Mouse (Mus musculus) retina, embryonic 14.5 days (tissue): ENCODE measurements around the gene Pik3c2g.
A peak's percentile ranks its signal among the peaks of the same experiment; 100 is the strongest.

Experiments
- DNase-seq: peaks from one replicate; pipeline ENCODE4 v3.0.0-alpha.2; 2015; ENCODE audit warnings: low spot score

Pik3c2g gene

DNA sequence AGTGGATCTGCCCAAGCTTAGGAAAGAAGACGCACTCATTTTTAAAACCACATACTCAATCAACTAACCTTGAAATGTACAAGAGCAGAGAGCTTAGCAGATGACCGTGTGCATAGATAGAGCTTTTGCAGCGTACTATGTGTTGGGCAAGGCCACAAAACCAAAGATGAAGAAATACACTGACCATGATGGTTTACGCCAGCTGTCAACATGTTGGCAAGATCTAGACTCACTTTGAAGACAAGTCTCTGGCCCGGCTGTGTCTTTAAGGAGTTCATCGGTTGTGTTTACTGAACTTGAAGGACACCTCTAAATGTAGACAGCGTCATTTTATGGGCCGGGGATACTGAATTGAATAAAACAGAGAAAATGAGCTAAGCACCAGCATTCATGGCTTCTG lies 254.3 kb downstream of the Pik3c2g start:
- no peak for DNase-seq

DNA sequence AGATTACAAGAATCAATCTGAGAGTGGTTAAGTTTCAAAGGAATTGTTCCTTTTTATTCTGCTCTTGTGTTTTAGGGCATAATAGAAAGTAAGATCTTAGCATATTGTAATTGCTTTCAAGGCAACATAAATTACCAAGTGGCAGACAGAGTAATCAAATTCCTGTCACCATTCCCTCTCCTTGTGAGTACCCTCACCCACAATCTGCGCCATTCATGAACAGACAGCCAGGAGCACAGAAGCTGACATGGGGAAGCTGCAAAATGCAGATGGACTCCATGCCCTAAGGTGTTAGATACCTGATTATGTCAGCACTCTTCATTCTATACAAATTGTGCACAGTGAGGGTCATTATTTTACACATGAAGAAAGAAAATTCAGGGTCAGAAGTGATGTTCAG lies 255.6 kb downstream of the Pik3c2g start:
- no peak for DNase-seq

DNA sequence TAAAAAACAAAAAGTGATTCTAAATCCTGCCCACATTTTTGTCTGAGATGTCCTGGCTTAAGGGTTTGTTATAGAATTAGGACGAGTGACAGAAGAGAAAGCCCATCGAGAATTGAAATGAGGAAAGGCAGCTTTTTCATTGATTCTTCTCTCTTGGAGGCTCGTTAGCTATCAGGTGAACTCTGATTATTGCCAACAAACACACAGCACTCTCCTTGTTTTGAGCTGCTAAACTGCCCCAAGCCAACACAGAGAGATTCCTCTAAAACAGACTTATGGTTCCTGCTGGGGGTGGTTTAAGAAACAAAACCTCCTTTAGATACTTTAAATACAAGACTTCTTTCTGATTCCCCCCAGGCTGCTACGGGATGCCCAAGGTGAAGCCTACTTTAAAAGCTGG lies 256.5 kb downstream of the Pik3c2g start:
- no peak for DNase-seq

DNA sequence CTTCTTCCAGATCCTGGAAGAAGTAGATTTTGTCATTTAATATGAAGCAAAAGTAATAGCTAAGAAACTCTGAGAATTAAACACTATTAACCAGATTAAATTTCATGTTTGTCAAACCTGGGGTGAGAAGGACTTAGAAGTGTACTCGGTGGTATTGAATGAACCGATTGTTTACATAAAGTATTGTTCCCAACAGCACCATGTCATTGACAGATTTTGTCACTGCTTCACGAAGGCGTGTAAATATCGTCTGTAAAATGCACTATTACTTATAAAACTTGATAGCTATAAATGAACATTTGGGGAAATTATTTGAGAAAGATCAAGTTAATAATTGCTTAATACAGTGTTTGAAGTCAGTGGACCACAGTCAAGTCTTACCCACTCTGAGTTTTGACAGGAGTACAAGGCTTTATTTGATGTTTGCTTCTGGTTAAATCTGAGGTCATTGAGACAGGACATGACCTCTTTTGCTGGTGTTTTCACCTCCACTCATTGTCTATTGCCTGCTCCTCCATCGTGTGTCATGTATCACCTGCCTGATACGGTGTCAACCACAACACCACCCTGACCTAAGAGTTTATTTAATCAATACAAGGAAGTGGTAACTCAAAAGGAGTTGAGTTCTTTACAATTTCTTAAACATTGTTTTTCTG lies 260.0 kb downstream of the Pik3c2g start:
- no peak for DNase-seq

DNA sequence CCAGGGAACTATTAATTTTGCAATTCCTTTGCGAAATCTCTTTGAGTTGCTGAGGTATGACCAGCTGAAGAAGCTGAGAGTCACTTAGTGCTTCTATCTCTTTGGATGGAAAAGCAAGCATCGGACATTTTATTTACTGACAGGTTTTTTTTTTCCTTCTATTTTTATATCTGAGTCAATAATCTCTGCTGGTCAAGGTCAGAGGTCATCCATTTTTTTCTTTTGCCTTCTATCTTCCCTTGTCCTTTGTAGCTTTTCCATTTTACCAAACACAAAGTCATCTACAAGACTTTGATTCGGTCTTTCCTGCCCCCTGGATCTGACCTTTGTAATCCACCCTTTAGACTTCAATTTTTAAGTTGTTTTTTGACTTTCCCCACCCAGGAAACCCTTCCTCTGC lies 262.9 kb downstream of the Pik3c2g start:
- DNase-seq, result no peak

DNA sequence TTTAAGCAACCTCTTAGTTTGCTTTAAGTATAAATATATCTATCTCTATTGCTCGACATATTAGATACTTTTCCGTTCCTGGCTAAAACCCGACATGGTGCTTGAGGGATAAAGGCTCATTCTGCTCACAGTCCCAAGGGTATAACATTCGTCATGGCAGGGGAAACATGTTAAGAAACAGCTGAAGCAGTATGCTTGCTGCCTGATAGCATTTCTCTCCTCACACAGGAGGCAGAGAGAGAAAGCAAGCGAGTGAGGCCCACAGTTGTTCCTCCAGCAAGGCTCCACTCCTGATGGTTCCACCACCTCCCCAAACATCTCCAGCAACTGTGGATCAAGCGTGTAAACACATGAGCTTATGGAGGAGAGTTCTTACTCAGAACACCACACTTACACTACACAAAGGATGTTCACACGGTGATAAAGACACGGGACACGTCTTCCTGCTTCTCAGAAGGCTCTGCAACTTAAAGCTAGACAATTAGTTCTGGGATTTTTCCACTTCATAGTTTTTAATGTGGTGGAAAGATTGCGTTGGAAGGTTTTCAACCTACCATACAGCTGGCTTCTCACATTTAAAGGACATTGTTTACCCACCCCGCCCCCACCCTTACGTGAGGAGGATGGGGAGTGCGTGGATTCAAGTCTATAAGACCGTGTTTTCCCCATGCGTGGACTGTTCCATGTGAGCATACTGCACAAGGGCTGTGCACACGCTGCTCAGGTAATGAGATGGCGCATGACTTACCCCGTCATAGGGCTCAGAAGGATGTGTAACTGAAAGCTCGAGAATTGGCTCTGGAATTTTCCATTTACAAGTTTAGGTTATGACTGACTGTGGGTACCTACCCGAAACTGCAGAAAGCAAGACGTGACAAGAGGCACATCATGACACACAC lies 264.9 kb downstream of the Pik3c2g start:
- no peak for DNase-seq

DNA sequence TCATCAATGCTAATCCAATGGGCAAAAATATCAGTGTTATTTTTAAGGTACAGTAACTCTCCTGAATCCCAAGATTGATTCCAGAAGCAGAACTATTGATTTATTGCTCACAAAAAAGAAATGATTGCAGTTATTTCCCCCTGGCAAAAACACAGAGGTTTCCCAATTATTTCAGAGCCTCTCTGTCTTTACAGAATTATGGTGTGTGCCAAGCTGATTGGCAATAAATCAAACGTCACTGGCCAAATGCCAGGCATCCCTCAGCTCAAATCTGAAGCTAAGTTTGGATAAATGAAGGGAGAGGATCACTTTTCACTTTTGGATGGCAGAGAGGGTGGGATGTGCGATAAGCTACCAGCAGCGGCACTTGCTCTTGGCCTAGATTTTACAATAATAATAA lies 265.8 kb downstream of the Pik3c2g start:
- no peak for DNase-seq

DNA sequence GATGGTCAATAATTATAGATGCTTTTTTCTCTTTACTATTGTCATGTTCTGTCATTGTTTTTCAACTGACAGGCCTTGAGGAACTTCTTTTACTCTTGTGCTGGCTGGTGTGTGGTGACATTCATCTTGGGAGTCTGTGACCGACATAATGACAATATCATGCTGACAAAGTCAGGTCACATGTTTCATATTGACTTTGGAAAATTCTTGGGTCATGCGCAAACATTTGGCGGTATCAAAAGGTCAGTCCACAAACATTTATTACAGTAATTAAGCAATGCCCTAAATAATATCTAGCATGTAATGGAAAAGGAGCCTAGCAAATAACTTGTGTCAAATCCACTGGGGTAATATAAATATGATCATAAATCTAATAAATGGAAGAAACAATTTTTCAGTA lies 273.1 kb downstream of the Pik3c2g start:
- DNase-seq, result no peak

DNA sequence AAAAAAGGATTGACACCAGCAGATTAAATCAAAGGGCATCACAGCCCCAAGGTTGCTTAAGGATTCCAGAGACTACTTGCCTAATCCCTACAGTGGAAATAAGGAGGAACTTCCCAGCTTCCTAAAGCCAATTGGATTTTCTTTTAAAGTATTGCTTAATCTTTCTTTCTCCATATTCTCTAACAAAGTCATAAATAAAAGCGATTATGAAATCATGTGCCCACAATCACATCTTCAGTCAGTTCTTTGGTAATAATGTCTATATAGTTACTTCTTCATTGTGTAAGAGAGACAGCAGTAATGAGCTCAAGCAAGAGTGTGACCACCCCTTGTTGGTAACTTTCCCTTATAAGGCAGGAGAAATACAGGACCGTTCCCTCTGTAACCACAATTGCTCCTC lies 274.5 kb downstream of the Pik3c2g start:
- no peak for DNase-seq

DNA sequence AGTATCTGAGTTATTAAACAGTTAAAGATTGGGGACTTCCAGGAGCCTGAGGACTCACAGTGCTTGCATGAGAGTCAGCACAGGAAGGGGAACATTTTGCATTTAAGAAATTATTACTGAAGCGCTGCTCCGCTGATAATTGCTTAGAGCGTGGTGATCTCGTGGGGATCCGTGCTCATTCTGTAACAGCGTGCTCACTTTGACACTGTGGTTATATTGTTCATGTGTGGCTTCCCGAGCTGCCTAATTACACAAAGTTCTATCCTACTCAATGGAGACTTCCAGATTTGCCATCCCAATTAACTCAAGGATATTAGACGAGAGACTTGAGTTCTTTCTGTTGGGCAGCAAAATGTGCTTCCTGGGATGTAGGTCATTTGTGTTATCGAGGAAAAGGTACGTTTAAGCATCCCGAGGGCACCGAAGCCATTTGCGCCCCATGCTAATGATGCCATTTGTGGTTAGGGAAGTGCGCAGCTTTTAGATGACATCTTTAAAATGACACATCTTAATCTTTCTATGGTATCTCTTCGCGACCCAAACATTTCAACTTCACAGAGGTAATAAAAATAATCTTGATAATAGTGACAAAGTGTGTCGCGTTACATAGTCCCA lies 278.1 kb downstream of the Pik3c2g start:
- DNase-seq, result peak; percentile 7

DNA sequence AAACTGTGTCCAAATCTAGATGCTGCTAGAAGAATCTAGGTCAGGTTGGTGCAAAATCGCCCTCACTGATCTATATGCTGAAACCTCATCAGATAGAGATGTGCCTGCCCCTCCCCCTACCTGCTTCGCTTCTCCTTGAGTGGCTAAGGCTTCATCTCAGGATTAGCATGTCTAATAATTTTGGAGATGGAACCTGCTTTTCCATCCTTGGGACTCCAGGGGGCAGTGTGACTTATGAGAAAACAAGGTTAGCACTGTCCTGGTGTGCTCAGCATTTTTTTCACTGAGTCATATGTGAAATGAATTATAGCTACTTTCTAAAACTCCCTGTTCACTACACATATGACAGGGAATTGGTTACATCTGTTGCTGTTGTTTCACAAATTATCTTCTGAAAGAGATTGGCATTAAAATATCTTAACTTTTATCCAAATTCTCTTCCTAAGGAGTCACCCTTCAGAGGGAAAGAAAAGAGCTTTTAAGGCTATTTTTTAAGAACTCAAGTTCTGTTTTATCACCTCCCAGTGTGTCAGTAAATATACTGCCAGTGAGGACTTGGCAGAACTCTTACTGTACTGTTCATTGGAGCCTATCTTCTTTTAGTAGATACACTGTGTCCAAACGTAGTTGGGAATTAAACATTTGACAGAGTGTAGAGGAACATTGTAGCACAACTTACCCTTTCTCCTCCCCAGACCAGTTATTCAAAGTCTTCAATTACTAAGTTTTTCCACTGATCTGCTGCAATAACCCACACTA lies 287.6 kb downstream of the Pik3c2g start:
- DNase-seq, result peak; percentile 54

DNA sequence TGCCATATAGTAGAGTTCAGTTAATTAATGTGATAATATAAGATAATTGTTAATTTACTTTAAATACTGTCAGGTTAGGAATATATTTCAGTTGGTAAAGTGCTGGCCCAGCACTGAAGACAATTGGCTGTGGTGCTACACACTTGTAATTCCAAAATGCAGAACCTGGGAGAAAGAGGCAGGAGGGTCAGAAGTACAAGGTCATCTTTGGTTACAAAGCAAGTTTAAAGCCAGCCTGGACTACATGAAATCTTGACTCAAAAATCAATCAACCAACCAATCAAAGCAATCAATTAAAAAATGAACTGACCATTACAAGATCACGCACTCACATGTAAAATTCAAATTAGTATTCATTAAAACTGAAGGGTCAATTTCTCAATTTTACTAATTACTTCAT lies 289.7 kb downstream of the Pik3c2g start:
- no peak for DNase-seq

DNA sequence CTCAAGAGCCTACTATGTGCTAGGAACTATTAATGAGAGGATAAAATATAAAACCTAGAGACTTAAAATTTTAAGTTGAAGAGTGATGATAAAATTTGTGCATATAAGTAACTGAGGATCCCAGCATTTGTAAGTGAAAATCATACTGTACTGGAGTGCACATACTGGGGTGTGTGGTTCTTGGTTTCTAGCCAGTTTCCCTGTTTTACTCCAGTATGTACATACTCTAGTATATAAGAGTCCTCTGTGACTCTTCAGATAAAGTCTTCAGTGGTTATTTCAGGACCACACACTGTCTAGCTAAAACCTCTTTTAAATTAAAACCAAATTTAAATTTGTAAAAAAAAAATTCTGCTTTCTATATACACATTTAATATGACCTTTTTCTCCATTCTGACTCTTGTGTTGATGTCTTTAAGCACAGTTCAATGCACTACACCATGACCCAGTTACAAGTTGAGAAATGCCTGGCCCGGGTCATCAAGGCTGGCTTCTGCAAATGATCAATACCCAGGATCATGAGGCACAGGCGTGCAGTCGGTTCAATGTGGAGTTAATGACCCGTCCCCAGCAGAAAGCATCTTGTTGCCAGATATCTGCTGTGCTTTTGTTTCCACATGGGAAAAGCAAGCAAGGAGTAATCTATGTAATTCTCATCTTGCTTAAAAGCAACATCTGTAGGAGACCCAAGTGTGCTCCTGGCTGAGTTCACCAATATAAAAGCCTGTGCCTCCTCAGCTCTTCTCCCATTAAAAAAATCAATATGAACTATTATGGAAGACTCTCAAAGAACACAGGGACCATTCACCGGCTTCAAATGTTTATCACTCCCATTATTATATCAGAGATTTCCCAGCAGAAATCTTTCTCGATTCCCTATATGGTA lies 290.7 kb downstream of the Pik3c2g start:
- DNase-seq, result peak; percentile 42

DNA sequence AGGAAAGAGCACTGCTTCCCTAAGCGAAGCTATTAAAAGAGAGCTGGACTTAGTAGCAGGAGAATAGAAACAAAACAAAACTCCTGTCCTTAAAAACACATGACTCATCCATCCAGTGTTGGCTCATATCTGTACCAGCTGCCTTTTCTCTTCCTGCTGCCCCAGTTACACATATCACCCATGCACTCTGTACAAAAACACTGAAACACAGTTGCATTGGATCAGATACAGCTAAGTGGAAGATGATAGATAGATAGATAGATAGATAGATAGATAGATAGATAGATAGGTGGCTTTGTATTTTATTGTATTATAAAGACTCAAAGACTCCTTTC lies 291.3 kb downstream of the Pik3c2g start:
- DNase-seq, result no peak

DNA sequence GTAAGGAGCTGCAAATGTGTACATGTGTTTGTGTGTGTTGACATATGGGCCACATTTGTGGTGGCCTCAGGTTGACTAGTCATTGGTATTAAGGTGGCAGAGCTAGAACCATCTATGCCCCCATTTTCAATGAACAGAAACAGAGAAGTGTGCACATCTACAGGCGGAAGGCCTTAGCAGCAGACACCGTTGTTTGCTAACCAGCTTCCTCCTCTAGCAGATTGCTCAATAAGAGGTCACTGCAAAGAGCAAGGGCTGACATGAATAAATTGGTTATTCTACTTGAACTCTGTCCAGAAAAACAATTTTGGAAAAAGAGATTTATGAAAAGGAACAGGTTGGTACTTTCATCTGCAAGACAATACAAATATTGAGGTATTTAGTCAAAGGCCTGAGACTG lies 295.1 kb downstream of the Pik3c2g start:
- no peak for DNase-seq

DNA sequence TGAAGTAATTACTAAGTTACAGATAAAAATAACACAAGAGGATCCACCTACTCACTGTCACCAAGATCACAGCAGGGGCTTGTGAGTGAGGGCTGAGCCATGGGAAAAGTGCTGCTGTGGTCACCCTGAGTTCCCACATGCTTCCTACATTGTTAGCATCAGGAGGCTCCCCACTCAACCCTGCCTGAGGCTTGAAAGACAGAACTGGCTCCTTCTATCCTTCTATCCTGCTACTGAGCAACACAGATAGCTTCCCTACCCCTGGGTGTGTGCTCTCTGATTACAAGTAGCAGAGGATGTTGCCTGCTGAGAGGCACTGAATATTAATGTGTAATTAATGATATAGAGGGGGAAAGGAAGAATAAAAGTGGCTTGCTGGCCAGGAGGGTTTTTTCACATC lies 300.2 kb downstream of the Pik3c2g start:
- DNase-seq, result no peak

DNA sequence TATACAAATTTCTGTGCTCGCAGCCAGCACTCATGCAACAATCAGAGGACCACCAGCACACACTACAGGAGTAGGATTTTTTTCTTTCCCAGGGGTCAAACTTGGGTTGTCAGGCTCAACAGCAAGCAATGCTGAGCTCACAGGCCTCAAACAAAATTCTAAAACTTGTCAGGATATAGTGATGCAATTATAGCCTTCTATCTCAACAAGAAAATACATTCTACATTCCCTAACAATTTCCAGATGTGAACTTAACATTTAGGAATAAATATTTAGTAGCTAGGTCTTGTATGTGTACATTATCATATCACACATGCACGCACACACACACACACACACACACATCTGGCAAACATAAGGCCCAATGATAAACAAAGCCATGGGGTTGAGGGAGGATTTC lies 308.6 kb downstream of the Pik3c2g start:
- DNase-seq, result no peak

DNA sequence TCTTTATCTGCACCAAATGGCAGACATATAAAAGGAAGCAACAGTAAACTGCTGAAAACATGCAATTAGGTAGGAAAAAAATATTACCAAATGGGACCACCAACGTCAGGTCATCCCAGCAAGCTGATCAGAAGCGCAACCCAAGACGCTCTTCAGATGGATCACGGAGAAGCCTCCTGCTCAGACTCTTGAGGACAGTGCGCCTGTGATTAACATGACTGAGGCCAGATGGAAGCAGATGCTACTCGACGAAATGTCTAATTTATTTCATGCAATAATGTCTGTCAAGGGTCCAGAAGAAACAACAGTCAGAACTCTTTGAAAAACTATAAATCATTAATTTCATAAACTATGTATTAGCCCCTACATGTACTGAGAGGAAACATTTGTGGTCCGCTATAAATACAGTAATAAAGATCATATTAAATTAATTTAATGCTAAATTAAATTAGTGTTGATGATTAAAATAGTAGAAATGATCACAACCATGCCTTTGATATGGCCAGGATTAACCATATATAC lies 312.7 kb downstream of the Pik3c2g start:
- DNase-seq, result no peak

DNA sequence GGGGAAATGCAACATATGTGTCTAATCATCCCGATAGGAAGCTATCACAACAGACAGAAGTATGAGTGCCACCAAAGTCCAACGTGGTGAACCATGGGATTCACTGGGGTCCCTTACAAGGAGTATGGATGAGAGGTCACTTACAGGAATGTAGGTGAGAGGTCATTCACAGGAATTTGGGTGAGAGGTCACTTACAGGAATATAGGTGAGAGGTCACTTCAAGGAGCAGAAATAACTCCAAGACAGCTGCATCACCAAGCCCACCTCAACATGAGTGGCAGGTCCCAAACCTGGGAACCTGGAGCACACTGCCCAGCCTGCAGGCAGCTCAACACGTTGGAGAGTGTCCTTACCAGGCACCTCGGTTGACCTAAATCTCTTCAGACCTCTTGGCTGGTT lies 314.8 kb downstream of the Pik3c2g start:
- DNase-seq, result no peak

DNA sequence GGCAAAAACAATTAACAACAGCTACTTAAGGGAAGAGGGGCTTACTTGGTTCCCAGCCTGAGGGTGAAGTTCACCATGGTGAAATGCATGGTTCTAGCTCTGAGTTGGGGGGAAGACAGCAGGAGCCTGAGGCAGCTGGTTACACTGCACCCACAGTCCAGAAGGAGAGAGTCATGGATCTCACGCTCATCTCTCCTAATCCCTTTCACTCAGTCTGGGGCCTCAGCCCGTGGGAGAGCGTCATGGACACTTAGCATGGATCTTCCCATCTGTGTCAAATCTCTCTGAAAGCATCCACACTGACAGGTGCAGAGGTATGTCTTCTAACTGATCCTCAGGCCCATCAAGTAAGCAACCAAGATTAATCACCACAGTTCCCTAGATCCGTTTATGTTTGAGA lies 320.1 kb downstream of the Pik3c2g start:
- DNase-seq, result no peak

DNA sequence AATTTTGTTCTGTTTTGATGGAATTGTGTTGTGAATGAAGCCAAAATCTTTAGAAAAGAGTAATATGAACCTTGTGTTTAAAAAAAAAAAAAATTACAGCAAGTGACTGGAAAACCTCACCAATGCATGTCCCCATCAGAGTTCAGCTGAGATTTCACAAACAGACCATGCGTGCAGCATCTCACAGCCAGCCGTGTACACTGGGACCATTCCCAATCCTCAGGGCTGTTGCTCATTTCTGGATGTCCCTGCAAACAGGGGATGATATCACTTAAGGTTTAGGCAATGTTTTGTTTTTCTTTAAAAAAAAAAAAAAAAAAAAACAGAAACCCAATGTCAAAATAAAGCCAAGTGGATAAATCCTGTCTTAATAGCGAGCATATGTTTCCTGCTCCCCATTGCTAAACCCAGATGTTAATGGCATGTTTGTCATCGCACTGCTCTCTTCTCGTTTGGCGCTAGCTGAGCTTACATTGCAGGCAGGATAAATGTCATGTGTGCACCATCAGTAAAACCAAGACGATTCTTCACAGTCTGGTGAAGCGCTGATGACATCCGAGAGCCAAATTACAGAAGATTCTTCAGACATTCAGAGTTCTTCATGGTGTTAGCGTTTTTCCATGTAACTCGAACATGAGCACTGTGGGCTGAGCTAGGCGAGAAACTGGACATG lies 322.1 kb downstream of the Pik3c2g start:
- no peak for DNase-seq
